ENCODE assay signal across 19 mouse cellular contexts in genomic region chr9:101340796-101341465, GRCm38 (mm10).
A peak's percentile ranks its signal among the peaks of the same experiment; 100 is the strongest.
DNase-seq lines count a peak whose midpoint lies in the region; ATAC-seq lines count a peak whose summit lies in the region.
"Had no signal": no experiment of that assay in that cellular context is flagged by ENCODE, and none has a peak within 500 bp of the region (broad histone marks: within the 10 kb centered on the region; RNA-seq: fewer than 3 reads in every experiment).

No protein-coding gene starts in this region.

- H3K9me3 ChIP-seq in forebrain, embryonic 14.5 days (replicated peaks; ENCODE audit: control insufficient read depth, low read length) = no peaks in the 10 kb centered on the region
- no peaks in the 10 kb centered on the region for H3K9me3 ChIP-seq in forebrain, embryonic 12.5 days
- H3K9me3 ChIP-seq in hindbrain, embryonic 10.5 days = no peaks in the 10 kb centered on the region
- H3K9me3 ChIP-seq in hindbrain, embryonic 14.5 days (ENCODE audit: control insufficient read depth, low read length) = no peaks in the 10 kb centered on the region
- H3K9me3 ChIP-seq: embryonic facial prominence, embryonic 15.5 days; kidney, embryonic 15.5 days; liver, embryonic 13.5 days; midbrain, embryonic 12.5 days; neural tube, embryonic 15.5 days had no signal

- ATAC-seq in forebrain, embryonic 14.5 days = no peak
- no peak for ATAC-seq in forebrain, embryonic 12.5 days (ENCODE audit: low FRiP score)
- no peak for ATAC-seq in hindbrain, embryonic 14.5 days (ENCODE audit: low FRiP score)

- peak; percentile 14 for DNase-seq in forebrain, embryonic 14.5 days (ENCODE audit: low spot score)
- no peak for DNase-seq in hindbrain, embryonic 10.5 days (ENCODE audit: low spot score)
- no peak for DNase-seq in hindbrain, embryonic 14.5 days (ENCODE audit: low spot score)
- DNase-seq in embryo, embryonic 10.5 days (ENCODE audit: low spot score) = peak; percentile 32
- DNase-seq in skeletal muscle tissue, adult 2 months (ENCODE audit: low read depth, low spot score) = peak; percentile 40
- DNase-seq in urinary bladder, adult 2 months (ENCODE audit: low spot score) = no peak
- DNase-seq: adrenal gland, postnatal 25 days; cerebellum, adult 11-12 months; gastrocnemius, postnatal 10 days; heart, postnatal 36 days; kidney, adult 11 months; kidney, postnatal 36 days; liver, embryonic 13.5 days; lung, adult 2 months had no signal

- no peak overlapping the region for H3K4me2 ChIP-seq in forebrain, embryonic 14.5 days (ENCODE audit: low read length)
- H3K4me2 ChIP-seq in forebrain, embryonic 12.5 days = no peak overlapping the region
- H3K4me2 ChIP-seq in hindbrain, embryonic 14.5 days (replicated peaks) = no peak overlapping the region
- H3K4me2 ChIP-seq: embryonic facial prominence, embryonic 15.5 days; kidney, embryonic 15.5 days; liver, embryonic 13.5 days; midbrain, embryonic 12.5 days; neural tube, embryonic 15.5 days had no signal

- 80% methylated on average over 11 of the region's 11 CpGs for WGBS in forebrain, embryonic 14.5 days
- 80% methylated on average over 11 of the region's 11 CpGs for WGBS in forebrain, embryonic 12.5 days
- 79% methylated on average over 11 of the region's 11 CpGs for WGBS in hindbrain, embryonic 10.5 days
- 73% methylated on average over 11 of the region's 11 CpGs for WGBS in hindbrain, embryonic 14.5 days

- no peaks in the 10 kb centered on the region for H3K4me1 ChIP-seq in forebrain, embryonic 14.5 days (ENCODE audit: control insufficient read depth, insufficient read depth, low read length)
- H3K4me1 ChIP-seq in forebrain, embryonic 12.5 days = no peaks in the 10 kb centered on the region
- H3K4me1 ChIP-seq in hindbrain, embryonic 10.5 days (replicated peaks) = no peaks in the 10 kb centered on the region
- H3K4me1 ChIP-seq in hindbrain, embryonic 14.5 days (replicated peaks; ENCODE audit: control insufficient read depth, insufficient read depth, low read length) = no peaks in the 10 kb centered on the region
- H3K4me1 ChIP-seq: embryonic facial prominence, embryonic 15.5 days; liver, embryonic 13.5 days; midbrain, embryonic 12.5 days; neural tube, embryonic 15.5 days had no signal

- H3K4me3 ChIP-seq in forebrain, embryonic 14.5 days (ENCODE audit: low read depth, low read length) = no peak overlapping the region
- no peak overlapping the region for H3K4me3 ChIP-seq in forebrain, embryonic 12.5 days (replicated peaks)
- no peak overlapping the region for H3K4me3 ChIP-seq in hindbrain, embryonic 10.5 days
- H3K4me3 ChIP-seq in hindbrain, embryonic 14.5 days (replicated peaks; ENCODE audit: low read length) = no peak overlapping the region
- H3K4me3 ChIP-seq: embryonic facial prominence, embryonic 15.5 days; kidney, embryonic 15.5 days; liver, embryonic 13.5 days; midbrain, embryonic 12.5 days; neural tube, embryonic 15.5 days had no signal

- H3K27me3 ChIP-seq in forebrain, embryonic 14.5 days (replicated peaks; ENCODE audit: control insufficient read depth, insufficient read depth, low read length) = no peaks in the 10 kb centered on the region
- H3K27me3 ChIP-seq in forebrain, embryonic 12.5 days = no peaks in the 10 kb centered on the region
- no peaks in the 10 kb centered on the region for H3K27me3 ChIP-seq in hindbrain, embryonic 10.5 days (ENCODE audit: insufficient read depth, poor library complexity, severe bottlenecking)
- H3K27me3 ChIP-seq in hindbrain, embryonic 14.5 days (ENCODE audit: control insufficient read depth, insufficient read depth, low read length) = no peaks in the 10 kb centered on the region
- H3K27me3 ChIP-seq: embryonic facial prominence, embryonic 15.5 days; kidney, embryonic 15.5 days; liver, embryonic 13.5 days; midbrain, embryonic 12.5 days; neural tube, embryonic 15.5 days had no signal

- H3K9ac ChIP-seq in forebrain, embryonic 14.5 days (ENCODE audit: low read length) = no peak overlapping the region
- no peak overlapping the region for H3K9ac ChIP-seq in forebrain, embryonic 12.5 days
- no peak overlapping the region for H3K9ac ChIP-seq in hindbrain, embryonic 14.5 days
- H3K9ac ChIP-seq: embryonic facial prominence, embryonic 15.5 days; kidney, embryonic 15.5 days; liver, embryonic 13.5 days; midbrain, embryonic 12.5 days; neural tube, embryonic 15.5 days had no signal

- H3K36me3 ChIP-seq in forebrain, embryonic 14.5 days (ENCODE audit: control insufficient read depth, insufficient read depth, low read length) = no peaks in the 10 kb centered on the region
- H3K36me3 ChIP-seq in forebrain, embryonic 12.5 days (replicated peaks) = no peaks in the 10 kb centered on the region
- H3K36me3 ChIP-seq in hindbrain, embryonic 10.5 days = no peaks in the 10 kb centered on the region
- H3K36me3 ChIP-seq in hindbrain, embryonic 14.5 days (replicated peaks; ENCODE audit: control insufficient read depth, insufficient read depth) = no peaks in the 10 kb centered on the region
- H3K36me3 ChIP-seq: embryonic facial prominence, embryonic 15.5 days; kidney, embryonic 15.5 days; liver, embryonic 13.5 days; midbrain, embryonic 12.5 days; neural tube, embryonic 15.5 days had no signal

- no peak overlapping the region for H3K27ac ChIP-seq in forebrain, embryonic 14.5 days (ENCODE audit: low read depth, low read length)
- H3K27ac ChIP-seq in forebrain, embryonic 12.5 days = no peak overlapping the region
- H3K27ac ChIP-seq in hindbrain, embryonic 10.5 days = 0 out of 2 replicates have a peak overlapping the region, but pooled peaks have one; percentile 50
- no peak overlapping the region for H3K27ac ChIP-seq in hindbrain, embryonic 14.5 days
- H3K27ac ChIP-seq: embryonic facial prominence, embryonic 15.5 days; kidney, embryonic 15.5 days; liver, embryonic 13.5 days; midbrain, embryonic 12.5 days; neural tube, embryonic 15.5 days had no signal

Comparison
In these comparisons a context has a peak if more than half of its experiments do, and no peak if none do; other contexts are left out.
1. DNase-seq: peak in forebrain, embryonic 14.5 days (single experiment), embryo, embryonic 10.5 days (single experiment) and skeletal muscle tissue, adult 2 months (single experiment); none in hindbrain, embryonic 10.5 days (single experiment), hindbrain, embryonic 14.5 days (single experiment) and urinary bladder, adult 2 months (single experiment).